12 mouse cellular contexts compared by ENCODE assay signal in genomic region chr2:79428022-79428421, GRCm38 (mm10). TPM values are rescaled to one million over a fixed set of nuclear protein-coding genes. Genes with fewer than 3 reads are reported as not detected.
DNase-seq lines count a peak whose midpoint lies in the region; ATAC-seq lines count a peak whose summit lies in the region.
"Had no signal": no experiment of that assay in that cellular context is flagged by ENCODE, and none has a peak within 500 bp of the region (broad histone marks: within the 10 kb centered on the region; RNA-seq: fewer than 3 reads in every experiment).

No protein-coding gene starts in this region.

- no peak overlapping the region for H3K27ac ChIP-seq in heart, embryonic 13.5 days (replicated peaks)
- H3K27ac ChIP-seq in heart, embryonic 12.5 days (ENCODE audit: poor library complexity, severe bottlenecking): no peak overlapping the region
- H3K27ac ChIP-seq in liver, embryonic 16.5 days (ENCODE audit: low read length): no peak overlapping the region
- no peak overlapping the region for H3K27ac ChIP-seq in embryonic facial prominence, embryonic 12.5 days
- no peak overlapping the region for H3K27ac ChIP-seq in limb, embryonic 13.5 days

- no peak for DNase-seq in liver
- no peak for DNase-seq in thymus, adult 18-20 months
- no peak for DNase-seq in T-cell, adult 2 months (ENCODE audit: low spot score)
- DNase-seq: adrenal gland, adult 2 months had no signal

- H3K4me3 ChIP-seq in heart, embryonic 13.5 days: peak overlapping the region; percentile 64
- H3K4me3 ChIP-seq in heart, embryonic 12.5 days: no peak overlapping the region
- no peak overlapping the region for H3K4me3 ChIP-seq in liver, embryonic 16.5 days (ENCODE audit: low read depth, low read length)
- no peak overlapping the region for H3K4me3 ChIP-seq in embryonic facial prominence, embryonic 12.5 days
- peak overlapping the region; percentile 52 for H3K4me3 ChIP-seq in limb, embryonic 13.5 days
- H3K4me3 ChIP-seq: myocyte had no signal

- H3K9ac ChIP-seq in heart, embryonic 13.5 days: no peak overlapping the region
- H3K9ac ChIP-seq in heart, embryonic 12.5 days: no peak overlapping the region
- no peak overlapping the region for H3K9ac ChIP-seq in liver, embryonic 16.5 days (ENCODE audit: low read depth, low read length)
- no peak overlapping the region for H3K9ac ChIP-seq in embryonic facial prominence, embryonic 12.5 days
- no peak overlapping the region for H3K9ac ChIP-seq in limb, embryonic 13.5 days

- no peaks in the 10 kb centered on the region for H3K36me3 ChIP-seq in heart, embryonic 13.5 days
- H3K36me3 ChIP-seq in heart, embryonic 12.5 days: no peaks in the 10 kb centered on the region
- no peaks in the 10 kb centered on the region for H3K36me3 ChIP-seq in liver, embryonic 16.5 days (ENCODE audit: control insufficient read depth, insufficient read depth)
- no peaks in the 10 kb centered on the region for H3K36me3 ChIP-seq in embryonic facial prominence, embryonic 12.5 days
- no peaks in the 10 kb centered on the region for H3K36me3 ChIP-seq in limb, embryonic 13.5 days

- 31% methylated on average over 6 of the region's 6 CpGs for WGBS in heart, embryonic 13.5 days
- 38% methylated on average over 6 of the region's 6 CpGs for WGBS in heart, embryonic 12.5 days
- WGBS in liver, embryonic 16.5 days (ENCODE audit: insufficient replicate concordance): 30% methylated on average over 6 of the region's 6 CpGs
- 9% methylated on average over 6 of the region's 6 CpGs for WGBS in embryonic facial prominence, embryonic 12.5 days
- 7% methylated on average over 6 of the region's 6 CpGs for WGBS in limb, embryonic 13.5 days

- no peak for ATAC-seq in heart, embryonic 13.5 days (ENCODE audit: extremely low read depth, insufficient number of reproducible peaks, low FRiP score, low TSS enrichment)
- no peak for ATAC-seq in heart, embryonic 12.5 days (ENCODE audit: insufficient number of reproducible peaks, low FRiP score)
- no peak for ATAC-seq in liver, embryonic 16.5 days (ENCODE audit: low read depth)
- peak; percentile 39; the same call in 1 of the 2 replicates for ATAC-seq in embryonic facial prominence, embryonic 12.5 days (ENCODE audit: insufficient number of reproducible peaks, insufficient read depth, low FRiP score, low TSS enrichment)
- ATAC-seq in limb, embryonic 13.5 days (ENCODE audit: low FRiP score, low read depth): peak; percentile 58; the same call in 1 of the 2 replicates

- peaks cover 28% of the 10 kb centered on the region for H3K27me3 ChIP-seq in heart, embryonic 13.5 days (replicated peaks)
- H3K27me3 ChIP-seq in heart, embryonic 12.5 days (replicated peaks): peaks cover 14% of the 10 kb centered on the region; the same call in 1 of the 2 replicates
- H3K27me3 ChIP-seq in liver, embryonic 16.5 days (ENCODE audit: control insufficient read depth, insufficient read depth, low read depth, low read length): peaks cover 7% of the 10 kb centered on the region
- H3K27me3 ChIP-seq in embryonic facial prominence, embryonic 12.5 days: no peaks in the 10 kb centered on the region
- peaks cover 14% of the 10 kb centered on the region for H3K27me3 ChIP-seq in limb, embryonic 13.5 days

- no peaks in the 10 kb centered on the region for H3K9me3 ChIP-seq in heart, embryonic 13.5 days
- H3K9me3 ChIP-seq in heart, embryonic 12.5 days (replicated peaks): peaks cover 2% of the 10 kb centered on the region; the same call in 1 of the 2 replicates
- H3K9me3 ChIP-seq in liver, embryonic 16.5 days (replicated peaks; ENCODE audit: control insufficient read depth, low read length): no peaks in the 10 kb centered on the region
- H3K9me3 ChIP-seq in embryonic facial prominence, embryonic 12.5 days: no peaks in the 10 kb centered on the region
- no peaks in the 10 kb centered on the region for H3K9me3 ChIP-seq in limb, embryonic 13.5 days

- H3K4me2 ChIP-seq in heart, embryonic 13.5 days: peak overlapping the region; percentile 97
- H3K4me2 ChIP-seq in heart, embryonic 12.5 days: no peak overlapping the region
- H3K4me2 ChIP-seq in liver, embryonic 16.5 days (ENCODE audit: low read depth, low read length): peak overlapping the region; percentile 60; the same call in 1 of the 2 replicates
- peak overlapping the region; percentile 89; the same call in 1 of the 2 replicates for H3K4me2 ChIP-seq in embryonic facial prominence, embryonic 12.5 days (replicated peaks)
- H3K4me2 ChIP-seq in limb, embryonic 13.5 days (replicated peaks): peak overlapping the region; percentile 98

- H3K4me1 ChIP-seq in heart, embryonic 13.5 days: peaks cover 10% of the 10 kb centered on the region
- peaks cover 7% of the 10 kb centered on the region for H3K4me1 ChIP-seq in heart, embryonic 12.5 days (replicated peaks)
- H3K4me1 ChIP-seq in liver, embryonic 16.5 days (ENCODE audit: control insufficient read depth, low read depth, low read length): no peaks in the 10 kb centered on the region; the same call in 1 of the 2 replicates
- peaks cover 9% of the 10 kb centered on the region; the same call in 1 of the 2 replicates for H3K4me1 ChIP-seq in embryonic facial prominence, embryonic 12.5 days
- peaks cover 23% of the 10 kb centered on the region for H3K4me1 ChIP-seq in limb, embryonic 13.5 days

RNA-seq across cellular contexts. Expression of gene Neurod1, which starts 28.5 kb away (rescaled TPM):
- not detected in 2 replicates for polyA plus RNA-seq in heart, embryonic 13.5 days (2015; fragmentation: Nextera tagmentation; extraction: Ambion mirVana)
- polyA plus RNA-seq in heart, embryonic 12.5 days (2016; fragmentation: Nextera tagmentation; extraction: Ambion mirVana): not detected in 2 replicates
- 0.05 TPM in 1 of 2 replicates, not detected in the other for polyA plus RNA-seq in liver, embryonic 16.5 days (2015; fragmentation: Nextera tagmentation; extraction: Ambion mirVana)
- polyA plus RNA-seq in embryonic facial prominence, embryonic 12.5 days (2016; fragmentation: Nextera tagmentation; extraction: Ambion mirVana): 17.3 and 19.1 TPM in 2 replicates
- 0.15 TPM in 1 of 2 replicates, not detected in the other for polyA plus RNA-seq in limb, embryonic 13.5 days (2015; fragmentation: Nextera tagmentation; extraction: Ambion mirVana)
- polyA plus RNA-seq: C2C12; myocyte; spleen, adult 2 months had no signal

RNA-seq across cellular contexts. Expression of gene Cerkl, which starts 28.6 kb away (rescaled TPM):
- polyA plus RNA-seq in heart, embryonic 13.5 days (2015; fragmentation: Nextera tagmentation; extraction: Ambion mirVana): 0.28 and 0.44 TPM in 2 replicates
- polyA plus RNA-seq in heart, embryonic 12.5 days (2016; fragmentation: Nextera tagmentation; extraction: Ambion mirVana): 0.89 TPM in 1 of 2 replicates, not detected in the other
- 5.0 and 5.7 TPM in 2 replicates for polyA plus RNA-seq in liver, embryonic 16.5 days (2015; fragmentation: Nextera tagmentation; extraction: Ambion mirVana)
- polyA plus RNA-seq in embryonic facial prominence, embryonic 12.5 days (2016; fragmentation: Nextera tagmentation; extraction: Ambion mirVana): 2.0 and 2.3 TPM in 2 replicates
- polyA plus RNA-seq in limb, embryonic 13.5 days (2015; fragmentation: Nextera tagmentation; extraction: Ambion mirVana): 1.1 and 1.2 TPM in 2 replicates
- polyA plus RNA-seq: C2C12, myocyte had no signal

Comparison
In these comparisons a context has a peak if more than half of its experiments do, and no peak if none do; other contexts are left out.
1. H3K4me3 ChIP-seq: peak in heart, embryonic 13.5 days (single experiment) and limb, embryonic 13.5 days (single experiment); none in heart, embryonic 12.5 days (single experiment), liver, embryonic 16.5 days (single experiment) and embryonic facial prominence, embryonic 12.5 days (single experiment).
2. ATAC-seq: peak in embryonic facial prominence, embryonic 12.5 days (single experiment) and limb, embryonic 13.5 days (single experiment); none in heart, embryonic 13.5 days (single experiment), heart, embryonic 12.5 days (single experiment) and liver, embryonic 16.5 days (single experiment).
3. RNA of gene Neurod1, which starts 28.5 kb away (polyA plus RNA-seq): 17.3 to 19.1 TPM in embryonic facial prominence, embryonic 12.5 days; 0.05 TPM in liver, embryonic 16.5 days, not detected in heart, embryonic 12.5 days, not detected in heart, embryonic 13.5 days and 0.15 TPM in limb, embryonic 13.5 days; every median in the first group is over 10 times any median in the second.